Mouse (Mus musculus) kidney, adult 18-20 months (tissue): Measurements from ENCODE around the gene Brk1.

ENCODE experiments used
- DNase-seq: peaks from one replicate; pipeline ENCODE4 v3.0.0; 2021

Gene Brk1

DNA sequence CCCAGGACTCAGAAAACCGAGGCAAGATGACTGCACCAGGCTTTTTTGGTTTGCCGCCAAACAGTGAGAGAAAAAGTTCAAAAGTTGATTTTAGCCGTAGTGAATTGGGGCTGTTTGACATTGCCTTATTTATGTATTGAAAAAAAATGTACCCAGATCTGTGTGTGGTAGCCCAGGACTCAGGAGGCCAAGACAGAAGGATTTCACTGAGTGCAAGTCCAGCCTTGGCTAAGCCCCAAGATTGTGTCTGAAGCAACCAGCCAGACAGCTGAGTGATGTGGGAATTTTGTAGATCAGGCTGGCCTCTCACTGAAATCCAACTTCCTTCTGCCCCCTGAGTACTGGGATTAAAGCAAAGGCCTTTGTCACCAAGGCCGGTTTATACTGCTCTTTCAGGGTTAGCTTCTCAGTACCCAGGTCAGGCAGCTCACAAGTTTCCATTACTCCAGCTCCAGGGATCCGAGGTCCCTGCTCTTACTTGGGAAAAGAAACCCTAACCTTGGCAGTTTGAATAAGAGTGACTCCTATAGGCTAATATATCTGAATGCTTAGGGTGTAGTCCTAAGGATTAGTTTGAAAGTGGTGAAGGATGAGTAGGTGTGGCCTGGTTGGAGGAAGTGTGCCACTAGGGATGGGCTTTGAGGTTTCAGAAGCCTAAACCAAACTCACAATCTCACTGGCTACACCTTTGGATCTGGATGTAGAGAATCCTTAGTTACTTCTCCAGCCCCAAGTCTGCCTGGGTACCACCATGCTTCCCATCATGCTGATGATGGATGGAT lies 20.6 kb downstream of the Brk1 start:
- DNase-seq = peak; percentile 19

DNA sequence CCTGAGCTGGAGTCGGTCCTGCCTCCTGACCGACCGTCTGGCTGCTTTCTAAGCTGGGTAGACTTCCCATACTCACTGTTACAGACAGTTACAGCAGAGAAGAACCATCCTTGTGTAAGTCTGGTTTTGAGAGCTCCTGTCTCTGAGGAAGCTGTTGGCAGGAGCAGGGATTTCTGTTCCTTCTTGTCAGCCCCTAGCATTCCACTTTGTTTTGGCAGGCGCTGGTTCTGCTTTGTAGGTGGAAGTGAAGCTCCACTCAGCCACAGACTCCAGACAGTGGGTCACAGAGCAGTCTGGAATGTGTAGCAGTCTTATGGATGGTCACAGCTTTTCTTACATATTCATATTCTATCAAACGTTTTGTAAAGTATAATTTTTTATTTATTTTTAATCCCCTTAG lies 25.8 kb downstream of the Brk1 start:
- DNase-seq = no peak

DNA sequence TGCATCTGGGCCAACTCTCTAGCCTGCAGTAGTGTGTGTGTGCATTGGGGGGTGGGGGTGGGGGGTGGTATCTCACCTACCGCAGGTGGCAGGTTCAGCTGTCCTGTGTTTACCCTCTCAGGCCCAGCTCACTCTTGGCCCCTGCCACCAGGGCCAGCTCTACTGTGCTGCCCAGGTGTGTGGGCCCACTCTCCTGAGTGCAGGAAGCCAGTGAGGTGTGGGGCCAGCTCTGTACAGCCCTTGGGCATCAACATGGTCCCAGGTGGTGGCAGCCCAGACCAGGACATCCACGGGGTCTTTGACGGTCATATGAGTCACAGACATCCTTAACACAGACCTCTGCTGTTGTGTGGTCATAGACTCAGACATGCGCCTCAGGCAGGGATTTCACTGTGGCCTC lies 28.3 kb downstream of the Brk1 start:
- DNase-seq = no peak

- peak; percentile 98 for DNase-seq
Measured at GRCm38 (mm10) chr6:113638302-113639040, 33.9 kb downstream of the Brk1 start, which contains the start of gene Irak2. Gene Irak2 (plus strand): TSS chr6:113638467.

- DNase-seq = peak; percentile 44
Measured at GRCm38 (mm10) chr6:113639201-113639600, 34.6 kb downstream of the Brk1 start.

DNA sequence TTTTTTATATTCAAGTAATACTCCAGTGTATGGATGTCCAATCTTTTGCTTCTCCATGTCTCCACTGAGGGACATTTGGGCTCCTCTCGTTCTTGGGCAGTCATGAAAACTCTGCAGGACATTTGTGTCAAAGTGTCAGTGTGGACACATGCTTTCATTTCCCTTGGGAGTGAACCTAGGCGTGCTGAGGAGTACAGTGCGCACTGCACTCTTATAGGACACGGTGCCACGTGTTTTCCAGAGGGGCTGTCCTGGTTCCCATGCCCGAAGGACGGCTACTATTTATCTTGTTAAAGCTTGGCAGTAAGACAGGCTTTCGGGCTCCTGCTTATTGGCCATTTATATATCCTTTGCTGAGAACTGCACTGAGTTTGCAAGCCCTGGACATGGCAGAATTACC lies 38.0 kb downstream of the Brk1 start:
- DNase-seq = no peak

GRCm38 (mm10) chr6:113643021-113643420 lies 38.4 kb downstream of the Brk1 start:
- DNase-seq = no peak

- DNase-seq = no peak
Measured at GRCm38 (mm10) chr6:113643967-113644366, 39.4 kb downstream of the Brk1 start.

DNA sequence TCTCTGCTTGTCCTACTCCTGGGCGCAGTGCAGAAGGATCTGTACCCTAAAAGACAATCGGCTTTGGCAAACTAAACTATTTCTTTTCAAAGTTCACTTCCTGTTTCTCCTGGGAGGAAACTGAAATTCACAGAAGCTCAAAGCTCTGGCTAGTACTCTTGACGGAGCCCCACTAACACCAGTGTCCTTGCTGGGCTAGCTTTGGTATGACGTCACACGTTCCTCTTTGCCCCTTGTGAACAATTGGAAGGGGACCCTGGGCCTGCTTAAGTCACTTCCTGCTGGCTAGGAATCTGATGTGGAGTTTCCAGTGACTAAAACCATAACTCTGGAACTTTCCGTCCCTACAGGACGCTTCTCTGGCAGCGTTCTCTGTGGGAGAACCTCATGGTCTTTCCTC lies 40.2 kb downstream of the Brk1 start:
- DNase-seq = peak; percentile 59

DNA sequence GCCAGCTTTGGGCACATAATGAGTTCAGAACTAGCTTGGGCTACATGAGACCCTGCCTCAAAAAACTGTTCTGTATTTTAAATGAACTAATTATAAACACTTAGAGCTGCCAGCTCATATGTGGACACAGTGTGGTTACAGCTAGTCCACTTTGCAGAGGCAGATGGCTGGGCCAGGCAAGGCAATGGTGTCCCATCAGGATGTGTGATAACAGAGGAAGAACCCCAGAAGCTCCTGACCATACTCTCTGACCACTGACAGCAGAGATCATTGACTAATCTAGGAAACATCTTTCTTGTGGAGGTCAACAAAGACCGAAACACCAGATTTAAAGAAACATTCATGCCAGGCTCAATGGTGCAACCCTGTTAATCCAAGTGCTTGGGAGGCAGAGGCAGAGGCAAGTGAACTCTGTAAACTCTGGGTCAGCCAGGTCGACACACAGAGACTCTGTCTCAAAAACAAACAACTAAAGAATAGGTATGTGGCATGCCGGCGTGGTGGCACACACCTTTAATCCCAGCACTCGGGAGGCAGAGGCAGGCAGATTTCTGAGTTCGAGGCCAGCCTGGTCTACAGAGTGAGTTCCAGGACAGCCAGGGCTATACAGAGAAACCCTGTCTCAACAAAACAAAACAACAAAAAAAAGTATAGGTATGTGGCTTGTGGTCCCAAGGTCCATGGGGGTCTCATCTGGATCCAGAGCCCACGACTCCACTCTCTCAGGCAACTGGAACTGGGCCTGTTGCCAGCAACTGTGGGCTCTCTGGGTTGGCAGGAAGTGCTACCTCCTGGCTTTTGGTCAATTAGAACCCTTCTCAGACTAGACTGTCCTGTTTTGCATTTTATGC lies 45.0 kb downstream of the Brk1 start:
- DNase-seq = no peak

- DNase-seq = no peak
Measured at GRCm38 (mm10) chr6:113650197-113650640, 45.6 kb downstream of the Brk1 start.

DNA sequence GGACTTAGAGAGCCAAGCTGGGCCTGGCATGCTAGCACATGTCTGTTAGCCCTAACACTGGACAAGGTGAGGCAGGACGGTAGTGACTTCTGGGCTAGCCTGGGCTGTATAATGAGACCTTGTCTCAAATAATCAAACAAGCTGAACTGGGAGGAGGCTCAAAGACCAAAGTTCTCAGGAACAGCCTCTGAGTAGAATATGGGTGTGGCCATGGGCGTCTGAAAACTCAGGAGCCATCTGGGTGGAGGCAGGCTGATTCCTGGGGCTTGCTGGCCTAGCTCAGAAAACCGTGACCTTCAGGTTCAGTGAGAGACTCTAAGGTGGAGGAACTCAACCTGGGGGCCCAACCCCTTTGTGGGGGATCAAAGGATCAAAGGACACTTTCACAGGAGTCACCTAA lies 47.1 kb downstream of the Brk1 start:
- no peak for DNase-seq

GRCm38 (mm10) chr6:113653551-113653950 lies 49.0 kb downstream of the Brk1 start:
- no peak for DNase-seq

- no peak for DNase-seq
Measured at GRCm38 (mm10) chr6:113654102-113654501, 49.5 kb downstream of the Brk1 start.

DNA sequence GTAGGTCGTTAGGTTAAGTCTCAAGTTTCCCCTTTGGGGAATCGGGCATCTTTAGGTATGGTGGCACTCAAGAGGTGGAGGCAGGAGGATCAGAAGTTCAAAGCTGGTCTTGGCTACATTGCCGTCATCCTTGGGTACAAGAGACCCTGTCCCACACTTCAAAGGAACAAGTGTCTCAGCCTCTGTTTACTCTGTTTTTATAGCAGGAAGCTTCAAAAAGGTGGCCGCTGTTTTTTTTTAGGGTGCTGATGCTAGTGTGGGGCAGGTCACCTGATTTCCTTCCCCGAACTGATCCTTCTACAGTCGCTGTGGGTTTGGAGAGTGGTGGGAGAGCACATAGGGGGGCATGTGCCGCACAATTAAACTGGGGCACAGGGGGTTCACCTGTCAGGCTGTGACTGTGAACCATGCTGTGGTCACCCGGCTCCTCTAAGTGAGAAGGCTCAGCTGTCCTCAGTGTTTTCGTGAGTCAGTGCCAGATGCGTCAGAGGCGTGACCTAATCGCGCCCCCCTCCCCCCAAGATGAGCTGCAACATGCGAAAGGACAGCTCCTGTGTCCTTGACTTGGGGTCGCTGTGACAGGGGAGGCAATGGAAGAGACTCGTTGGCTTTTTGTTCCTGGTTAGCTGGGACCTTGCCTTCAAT lies 50.3 kb downstream of the Brk1 start:
- no peak for DNase-seq

DNA sequence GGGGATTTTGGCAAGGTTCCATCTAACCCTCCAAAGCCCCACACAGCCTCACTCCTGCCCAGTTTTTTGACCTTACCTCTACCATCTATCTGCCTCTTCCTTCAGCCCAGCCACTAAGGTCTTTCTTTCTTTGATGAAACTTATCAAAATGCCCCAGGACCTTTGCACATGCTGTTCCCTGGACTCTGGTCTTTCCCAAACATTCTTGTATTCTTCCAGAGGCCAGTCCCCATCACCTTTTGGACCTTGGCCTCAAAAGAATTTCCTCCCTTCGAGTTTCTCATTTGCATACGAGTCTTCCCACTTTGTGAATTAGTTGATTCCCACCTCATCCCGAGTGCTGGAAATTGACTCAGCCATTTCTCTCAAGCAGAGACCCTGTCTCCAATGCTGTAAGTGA lies 50.9 kb downstream of the Brk1 start:
- DNase-seq = no peak

DNA sequence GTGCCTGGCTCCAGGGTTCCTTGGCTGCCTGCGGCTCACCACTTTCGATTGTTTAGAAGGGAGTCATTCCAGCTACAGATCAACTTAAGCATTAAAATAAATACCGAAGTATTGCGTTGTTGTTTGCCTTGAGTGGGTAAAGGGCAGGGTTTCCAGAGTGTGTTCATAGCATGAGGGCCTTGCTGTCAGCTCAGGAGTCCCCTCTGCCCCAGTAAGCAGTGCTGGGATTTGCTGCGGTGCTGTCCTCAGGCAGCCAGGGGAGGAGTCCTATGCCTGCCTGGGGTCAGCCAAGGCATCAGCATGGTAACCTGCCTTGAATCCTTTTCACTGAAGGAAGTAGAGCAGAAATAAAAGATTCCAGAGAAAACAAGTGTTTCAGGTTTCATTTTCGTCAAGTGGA lies 52.3 kb downstream of the Brk1 start:
- DNase-seq = no peak

GRCm38 (mm10) chr6:113658226-113658625 lies 53.7 kb downstream of the Brk1 start:
- no peak for DNase-seq

DNA sequence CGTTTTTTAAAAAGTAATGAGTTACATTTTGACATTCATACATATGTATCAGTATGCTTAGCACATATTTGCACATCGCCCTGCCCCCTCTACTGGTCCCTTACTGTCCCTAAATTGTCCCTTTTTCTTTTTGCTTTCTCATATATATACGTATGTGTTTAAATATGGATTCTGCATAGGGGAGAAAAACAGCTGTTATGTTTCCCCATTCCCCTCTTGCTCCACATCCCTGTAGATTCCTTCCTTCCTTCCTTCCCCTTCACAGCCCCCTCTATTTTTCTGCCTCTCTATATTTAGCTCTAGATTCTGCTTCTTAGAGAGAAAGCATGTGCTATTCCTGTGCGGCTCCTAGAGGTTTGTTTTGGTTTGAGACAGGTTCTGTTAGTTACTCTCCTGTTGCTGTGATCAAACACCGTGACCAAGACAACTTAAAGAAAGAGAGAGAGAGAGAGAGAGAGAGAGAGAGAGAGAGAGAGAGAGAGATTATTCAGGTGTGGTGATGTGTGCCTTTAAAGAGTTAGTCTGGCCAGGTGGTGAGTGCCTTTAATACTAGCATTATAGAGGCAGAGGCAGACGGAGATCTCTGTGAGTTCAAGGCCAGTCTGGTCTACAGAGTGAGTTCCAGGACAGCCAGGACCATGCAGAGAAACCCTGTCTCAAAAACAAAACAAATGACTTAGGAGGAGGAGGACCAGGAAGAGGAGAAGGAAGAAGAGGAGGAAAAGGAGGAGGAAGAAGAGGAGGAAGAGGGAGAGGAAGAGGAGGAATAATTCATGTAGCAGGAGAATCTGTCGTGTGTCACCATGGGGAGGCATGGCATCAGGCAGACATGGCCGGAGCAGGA lies 55.3 kb downstream of the Brk1 start:
- DNase-seq = no peak

- DNase-seq = no peak
Measured at GRCm38 (mm10) chr6:113660492-113661352, 56.1 kb downstream of the Brk1 start.
